Mouse (Mus musculus): ENCODE measurements at regions not wholly inside any gene's neighbourhood (a gene's known extent, or its start where the extent isn't known, plus 50 kb on each side); places are given as distances from the start of the nearest gene placed in this dataset.
A peak's percentile ranks its signal among the peaks of the same experiment; 100 is the strongest.
"Not testable (repeated sequence)": the region's sequence is repeated elsewhere in the genome, so short reads cannot be mapped to it uniquely, and the experiment has no call there.

GRCm38 (mm10) chr13:3406236-3407017 is 131.4 kb upstream of the Gdi2 start:
- H3K4me1 ChIP-seq (ENCODE audit: control insufficient read depth in 1 of 2, insufficient read depth in 2 of 2); H3K36me3 ChIP-seq (replicated peaks in 1 of 2; ENCODE audit: control insufficient read depth in 1 of 2, insufficient read depth in 1 of 2, low read length in 1 of 2); H3K9ac ChIP-seq (ENCODE audit: insufficient read depth, low read depth); H3K27me3 ChIP-seq (replicated peaks); dilution Hi-C loops (cut with MboI; ENCODE audit: extremely low pct_ligation_motif_present, extremely low pct_unique_long_range_greater_than_20kb, low sequenced_read_pairs); H3K9me3 ChIP-seq (replicated peaks; ENCODE audit: low read length); H3K27ac ChIP-seq (ENCODE audit: insufficient read depth, low read depth); H3K4me3 ChIP-seq (replicated peaks in 1 of 3; ENCODE audit: low read depth in 2 of 3, low read length in 2 of 3, poor library complexity in 1 of 3); H3K79me2 ChIP-seq (replicated peaks; ENCODE audit: control insufficient read depth, extremely low read depth, insufficient read depth, poor library complexity, severe bottlenecking): not testable (repeated sequence)
- TF ChIP-seq MEF2A (IDR thresholded peaks at IDR 0.05; ENCODE audit: borderline replicate concordance, low read depth, low read length) (peak; percentile 37; the same call in 1 of the 2 replicates), SIN3A (IDR thresholded peaks at IDR 0.05; ENCODE audit: low read length) (peak; percentile 66; the same call in 1 of the 2 replicates), CTCF (conservative IDR thresholded peaks at IDR 0.05 in 1 of 2, IDR thresholded peaks at IDR 0.05 in 1 of 2; ENCODE audit: low read depth in 2 of 2, low read length in 2 of 2) (peak; percentile 89 to 95), MAX (IDR thresholded peaks at IDR 0.05; ENCODE audit: low read length) (0 out of 2 replicates have a peak, but pooled peaks have one; percentile 31), SMC3 (IDR thresholded peaks at IDR 0.05; ENCODE audit: low read depth, low read length) (peak; percentile 85), NRF1 (IDR thresholded peaks at IDR 0.05; ENCODE audit: low read depth, low read length) (0 out of 2 replicates have a peak, but pooled peaks have one; percentile 20), HCFC1 (IDR thresholded peaks at IDR 0.05; ENCODE audit: low read depth, low read length) (peak; percentile 18; the same call in 1 of the 2 replicates), BHLHE40 (IDR thresholded peaks at IDR 0.05; ENCODE audit: low read depth, low read length) (0 out of 2 replicates have a peak, but pooled peaks have one; percentile 30), IRF4 (IDR thresholded peaks at IDR 0.05; ENCODE audit: low read depth, low read length) (peak; percentile 55), RAD21 (IDR thresholded peaks at IDR 0.05; ENCODE audit: low read depth, low read length) (peak; percentile 71), ZC3H11A (IDR thresholded peaks at IDR 0.05; ENCODE audit: low read depth, low read length) (peak; percentile 87), NELFE (IDR thresholded peaks at IDR 0.05; ENCODE audit: low read depth, low read length) (peak; percentile 77; the same call in 1 of the 2 replicates), ZNF384 (IDR thresholded peaks at IDR 0.05; ENCODE audit: low read depth, low read length) (peak; percentile 54; the same call in 1 of the 2 replicates), JUND (conservative IDR thresholded peaks at IDR 0.05; ENCODE audit: low read depth, low read length) (peak; percentile 51; the same call in 1 of the 2 replicates)
- peak overlapping the region; percentile 12; the same call in 1 of the 2 replicates for H3K4me2 ChIP-seq (ENCODE audit: insufficient read depth, low read depth, poor library complexity, severe bottlenecking)
- in situ Hi-C loops (cut with MboI; ENCODE audit: low pct_ligation_motif_present, low pct_unique_long_range_greater_than_20kb, low sequenced_read_pairs) = loop anchor here (25.0 kb wide), 2 partner anchors 131 to 506 kb away; partner anchors contain the start of genes Gdi2, Net1 and Tubal3
- DNase-seq (ENCODE audit: extremely low read depth) = peak; percentile 99

GRCm38 (mm10) chr13:3410281-3410680 is 127.6 kb upstream of the Gdi2 start:
- H3K27me3 ChIP-seq (replicated peaks); H3K9ac ChIP-seq (ENCODE audit: insufficient read depth, low read depth); dilution Hi-C loops (cut with MboI; ENCODE audit: extremely low pct_ligation_motif_present, extremely low pct_unique_long_range_greater_than_20kb, low sequenced_read_pairs); H3K79me2 ChIP-seq (replicated peaks; ENCODE audit: control insufficient read depth, extremely low read depth, insufficient read depth, poor library complexity, severe bottlenecking); DNase-seq (ENCODE audit: extremely low read depth); H3K4me3 ChIP-seq (replicated peaks in 1 of 3; ENCODE audit: low read depth in 2 of 3, low read length in 2 of 3, poor library complexity in 1 of 3); H3K36me3 ChIP-seq (replicated peaks in 1 of 2; ENCODE audit: control insufficient read depth in 1 of 2, insufficient read depth in 1 of 2, low read length in 1 of 2); H3K4me1 ChIP-seq (ENCODE audit: control insufficient read depth in 1 of 2, insufficient read depth in 2 of 2); H3K4me2 ChIP-seq (ENCODE audit: insufficient read depth, low read depth, poor library complexity, severe bottlenecking); H3K27ac ChIP-seq (ENCODE audit: insufficient read depth, low read depth); H3K9me3 ChIP-seq (replicated peaks; ENCODE audit: low read length): not testable (repeated sequence)
- in situ Hi-C loops (cut with MboI; ENCODE audit: low pct_ligation_motif_present, low pct_unique_long_range_greater_than_20kb, low sequenced_read_pairs) = loop anchor here (10.0 to 25.0 kb wide), 3 partner anchors 127 to 502 kb away; partner anchors contain the start of genes Gdi2, Net1 and Tubal3

Measured in CH12.LX (cell line).